Mouse (Mus musculus) heart, postnatal 0 days (tissue): Measurements from ENCODE around the gene Efcab11.
A peak's percentile ranks its signal among the peaks of the same experiment; 100 is the strongest.

ENCODE experiments used
- CTCF ChIP-seq: IDR thresholded peaks from 2 replicates; pipeline ENCODE4 v1.5.1; 2016; ENCODE audit warnings: antibody characterized with exemption, control low read depth, low read depth
- EP300 ChIP-seq: IDR thresholded peaks from 2 replicates; pipeline ENCODE4 v1.6.1; 2016; ENCODE audit warnings: antibody characterized with exemption, low read depth

DNA sequence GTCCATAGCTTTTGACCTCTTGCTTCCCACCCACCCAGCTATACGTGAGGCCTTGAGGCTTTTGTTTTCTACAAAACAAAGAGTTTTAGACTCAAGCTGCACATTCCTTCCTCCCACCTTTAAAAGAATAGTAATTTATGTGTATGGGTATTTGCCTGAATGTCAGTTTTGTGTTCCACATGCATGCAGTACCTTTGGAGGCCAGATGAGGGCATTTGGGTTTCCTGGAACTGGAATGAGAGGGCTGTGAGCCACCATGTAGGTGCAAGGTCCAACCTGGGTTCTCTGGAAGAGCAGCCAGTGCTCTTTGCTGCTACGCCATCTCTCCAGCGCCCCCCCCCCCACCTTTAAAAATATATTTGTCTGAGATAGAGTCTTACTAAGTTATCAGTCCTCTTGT, 36.8 kb upstream of the Efcab11 start:
- TF ChIP-seq CTCF (peak; percentile 43), EP300 (no peak)
